Mouse (Mus musculus) intestine, postnatal 0 days (tissue): ENCODE measurements around the gene Mrtfa. TPM values are rescaled to one million over a fixed set of nuclear protein-coding genes. Genes with fewer than 3 reads are reported as not detected.
"Not testable (repeated sequence)": the region's sequence is repeated elsewhere in the genome, so short reads cannot be mapped to it uniquely, and the experiment has no call there.

Experiments used
- ATAC-seq: fragments of 200-750 bp; cut with Nextera tagmentation; 2 replicates; pipeline ENCODE4 v1.8.0; 2017; ENCODE audit warnings: mild to moderate bottlenecking, moderate TSS enrichment, moderate library complexity
- H3K27ac ChIP-seq: fragments of 300-500 bp; sonication (generic); 2 replicates; pipeline ENCODE4 v1.5.1; 2014; ENCODE audit warnings: mild to moderate bottlenecking, low read depth, low read length, moderate library complexity
- H3K27me3 ChIP-seq: fragments of 300-500 bp; sonication (generic); replicated peaks from 2 replicates; pipeline ENCODE4 v1.6.1; 2014; ENCODE audit warnings: low read length, mixed read lengths; ENCODE audit not compliant: control insufficient read depth, insufficient read depth
- H3K36me3 ChIP-seq: fragments of 300-500 bp; sonication (generic); 2 replicates; pipeline ENCODE4 v1.6.1; 2014; ENCODE audit warnings: mild to moderate bottlenecking, moderate library complexity; ENCODE audit not compliant: control insufficient read depth, insufficient read depth
- H3K4me1 ChIP-seq: fragments of 300-500 bp; sonication (generic); replicated peaks from 2 replicates; pipeline ENCODE4 v1.6.1; 2014; ENCODE audit warnings: antibody characterized with exemption, low read length, mixed read lengths; ENCODE audit not compliant: control insufficient read depth, insufficient read depth
- H3K4me2 ChIP-seq: fragments of 300-500 bp; sonication (generic); replicated peaks from 2 replicates; pipeline ENCODE4 v1.6.1; 2014; ENCODE audit warnings: low read depth, mild to moderate bottlenecking, moderate library complexity
- H3K4me3 ChIP-seq: fragments of 300-500 bp; sonication (generic); 2 replicates; pipeline ENCODE4 v1.5.1; 2014; ENCODE audit warnings: low read depth, low read length
- H3K9ac ChIP-seq: fragments of 300-500 bp; sonication (generic); 2 replicates; pipeline ENCODE4 v1.6.1; 2014; ENCODE audit warnings: mild to moderate bottlenecking, low read depth, low read length
- H3K9me3 ChIP-seq: fragments of 300-500 bp; sonication (generic); 2 replicates; pipeline ENCODE4 v1.6.1; 2016; ENCODE audit warnings: mixed run types; ENCODE audit not compliant: control insufficient read depth
- CTCF ChIP-seq: sonication (generic); IDR thresholded peaks from 2 replicates; pipeline ENCODE4 v1.5.1; 2016; ENCODE audit warnings: low read depth, mild to moderate bottlenecking, control low read depth, antibody characterized with exemption, moderate library complexity
- WGBS: fragments of 180-500 bp; shearing (Covaris S2); extraction: QIAGEN DNeasy Blood & Tissue Kit; methylation state at CpG from one replicate; pipeline ENCODE4 v1.1.7; 2014; 5-methylcytosine and 5-hydroxymethylcytosine counted together
- polyA plus RNA-seq: library from polyadenylated mRNA; unstranded; fragments of >200 nt; fragmentation: Nextera tagmentation; extraction: Ambion mirVana; gene quantifications from 2 replicates; pipeline ENCODE4 v1.2.1, GENCODE M21; 2015

Gene Mrtfa
- polyA plus RNA-seq, 1 experiment from 2014 or later = 9.0 TPM

GRCm38 (mm10) chr15:81221446-81221845, 30.9 kb upstream of the Mrtfa start:
- Histone ChIP-seq H3K4me1 (no peaks in the 10 kb centered on the region), H3K27ac (no peak overlapping the region), H3K4me3 (no peak overlapping the region), H3K9me3 (no peaks in the 10 kb centered on the region), H3K4me2 (no peak overlapping the region), H3K27me3 (no peaks in the 10 kb centered on the region), H3K9ac (no peak overlapping the region), H3K36me3 (no peaks in the 10 kb centered on the region)
- TF ChIP-seq CTCF = no peak
- 70% methylated on average over 6 of the region's 6 CpGs for WGBS
- ATAC-seq = no peak

DNA sequence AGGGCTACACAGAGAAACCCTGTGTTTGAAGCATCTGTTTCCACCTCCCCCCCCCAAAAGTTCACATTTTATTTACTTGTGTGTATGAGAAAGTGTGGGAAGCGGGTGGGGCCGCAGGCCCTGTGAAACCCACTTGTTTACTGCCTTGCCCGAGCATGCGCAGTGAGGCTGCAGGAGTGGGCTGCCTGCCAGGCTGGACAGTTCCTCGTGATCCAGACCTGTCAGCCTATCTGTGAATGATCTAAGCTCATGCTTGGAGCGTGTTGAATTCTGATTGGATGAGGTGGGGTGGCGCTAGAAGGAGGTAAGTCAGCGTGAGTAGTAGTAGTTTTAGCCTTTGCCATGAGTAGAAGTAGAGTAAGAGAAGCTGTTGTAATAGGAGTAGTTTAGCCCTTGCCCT, 29.5 kb upstream of the Mrtfa start:
- not testable (repeated sequence) for H3K9ac ChIP-seq, H3K4me2 ChIP-seq, H3K4me1 ChIP-seq, H3K27ac ChIP-seq, ATAC-seq, H3K4me3 ChIP-seq, H3K27me3 ChIP-seq, H3K9me3 ChIP-seq, H3K36me3 ChIP-seq
- 61% methylated on average over 8 of the region's 8 CpGs for WGBS

DNA sequence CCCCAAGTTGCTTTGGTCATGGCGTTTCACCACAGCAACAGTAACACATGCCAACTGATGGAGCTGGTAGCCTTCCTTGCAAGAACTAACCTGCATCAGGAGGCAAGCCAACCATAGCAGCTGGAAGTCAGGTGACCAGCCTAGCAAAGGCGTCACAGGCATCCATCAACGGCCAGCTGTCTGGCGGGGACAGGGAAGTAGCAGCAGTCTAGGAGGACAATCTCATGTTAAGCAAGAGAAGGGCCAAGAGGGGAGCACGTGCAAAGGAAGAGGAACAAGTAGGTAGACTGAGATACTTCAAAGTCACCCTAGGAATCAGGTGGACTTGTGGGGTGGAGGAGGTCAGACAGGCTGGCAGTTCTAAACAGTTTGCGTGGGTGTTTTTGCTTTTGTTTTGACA, 28.5 kb upstream of the Mrtfa start:
- no peak overlapping the region for H3K27ac ChIP-seq
- H3K27me3 ChIP-seq = no peaks in the 10 kb centered on the region
- no peak for TF ChIP-seq CTCF
- no peaks in the 10 kb centered on the region for H3K36me3 ChIP-seq
- H3K4me1 ChIP-seq = no peaks in the 10 kb centered on the region
- ATAC-seq = no peak
- H3K4me2 ChIP-seq = no peak overlapping the region
- WGBS = 58% methylated on average over 6 of the region's 6 CpGs
- no peak overlapping the region for H3K4me3 ChIP-seq
- H3K9ac ChIP-seq = no peak overlapping the region
- H3K9me3 ChIP-seq = no peaks in the 10 kb centered on the region

DNA sequence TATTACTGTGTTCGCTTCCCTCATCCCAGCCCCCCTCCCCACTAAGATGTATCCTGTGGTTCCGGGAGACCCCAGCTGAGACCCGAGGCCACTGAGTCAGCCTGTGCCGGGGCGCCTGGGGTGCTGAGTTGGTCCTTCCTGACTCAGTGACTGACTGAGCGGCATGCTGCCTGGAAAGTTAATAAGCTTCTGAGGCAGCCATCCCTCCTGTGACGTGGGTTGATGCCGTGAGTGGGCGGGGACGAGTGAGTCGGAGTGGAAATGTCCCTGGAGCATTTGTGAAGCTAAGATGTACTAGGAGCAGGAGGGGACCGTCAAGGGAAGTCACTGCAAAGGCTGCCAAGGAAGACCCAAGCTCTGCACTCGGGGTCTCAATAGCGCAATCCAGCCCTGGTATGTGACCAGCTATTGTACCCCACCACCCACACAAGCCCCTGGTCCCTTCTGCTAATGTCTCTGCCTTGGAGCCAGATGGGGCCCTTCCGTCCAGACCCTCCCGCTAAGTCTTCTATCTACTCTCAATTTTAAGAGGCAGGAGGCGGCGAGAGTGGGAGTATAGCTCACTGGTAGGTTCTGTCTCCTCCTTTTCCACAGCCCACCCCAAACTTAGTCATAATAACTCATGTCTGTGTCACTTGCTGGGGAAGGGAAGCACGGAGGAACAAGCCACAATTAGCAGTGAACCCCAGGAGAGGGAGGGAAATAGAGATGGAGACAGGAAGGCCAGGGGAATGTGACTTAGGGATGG, 26.5 kb upstream of the Mrtfa start:
- Histone ChIP-seq H3K27ac (no peak overlapping the region), H3K4me1 (no peaks in the 10 kb centered on the region), H3K36me3 (no peaks in the 10 kb centered on the region), H3K9me3 (no peaks in the 10 kb centered on the region), H3K4me3 (no peak overlapping the region), H3K9ac (no peak overlapping the region), H3K27me3 (no peaks in the 10 kb centered on the region), H3K4me2 (no peak overlapping the region)
- ATAC-seq = no peak
- WGBS = 84% methylated on average over 19 of the region's 19 CpGs
- TF ChIP-seq CTCF = no peak

GRCm38 (mm10) chr15:81212976-81213375, 22.4 kb upstream of the Mrtfa start:
- TF ChIP-seq CTCF = 0 out of 2 replicates have a peak, but pooled peaks have one; percentile 5
- H3K4me2 ChIP-seq = peak overlapping the region; percentile 32
- H3K27me3 ChIP-seq = no peaks in the 10 kb centered on the region
- no peaks in the 10 kb centered on the region for H3K36me3 ChIP-seq
- H3K4me1 ChIP-seq = no peaks in the 10 kb centered on the region
- H3K9ac ChIP-seq = no peak overlapping the region
- no peak overlapping the region for H3K4me3 ChIP-seq
- WGBS = 44% methylated on average over 15 of the region's 15 CpGs
- no peak overlapping the region for H3K27ac ChIP-seq
- ATAC-seq = no peak
- no peaks in the 10 kb centered on the region for H3K9me3 ChIP-seq

- ATAC-seq = no peak
- no peak overlapping the region for H3K9ac ChIP-seq
- H3K9me3 ChIP-seq = no peaks in the 10 kb centered on the region
- no peaks in the 10 kb centered on the region for H3K27me3 ChIP-seq
- 61% methylated on average over 5 of the region's 5 CpGs for WGBS
- H3K27ac ChIP-seq = no peak overlapping the region
- H3K36me3 ChIP-seq = no peaks in the 10 kb centered on the region
- no peak for TF ChIP-seq CTCF
- no peak overlapping the region for H3K4me3 ChIP-seq
- H3K4me2 ChIP-seq = no peak overlapping the region
- no peaks in the 10 kb centered on the region for H3K4me1 ChIP-seq
Measured at GRCm38 (mm10) chr15:81210496-81210895, 19.9 kb upstream of the Mrtfa start.
